Mouse (Mus musculus) stomach, postnatal 0 days (tissue): ENCODE data around the gene Cfap97.
A peak's percentile ranks its signal among the peaks of the same experiment; 100 is the strongest.

Experiments
- CTCF ChIP-seq: IDR thresholded peaks from 2 replicates; pipeline ENCODE4 v1.5.1; 2016; ENCODE audit warnings: antibody characterized with exemption, low read depth, mild to moderate bottlenecking, moderate library complexity
- EP300 ChIP-seq: optimal IDR thresholded peaks from 2 replicates; pipeline ENCODE3; 2016; ENCODE audit warnings: antibody characterized with exemption

DNA sequence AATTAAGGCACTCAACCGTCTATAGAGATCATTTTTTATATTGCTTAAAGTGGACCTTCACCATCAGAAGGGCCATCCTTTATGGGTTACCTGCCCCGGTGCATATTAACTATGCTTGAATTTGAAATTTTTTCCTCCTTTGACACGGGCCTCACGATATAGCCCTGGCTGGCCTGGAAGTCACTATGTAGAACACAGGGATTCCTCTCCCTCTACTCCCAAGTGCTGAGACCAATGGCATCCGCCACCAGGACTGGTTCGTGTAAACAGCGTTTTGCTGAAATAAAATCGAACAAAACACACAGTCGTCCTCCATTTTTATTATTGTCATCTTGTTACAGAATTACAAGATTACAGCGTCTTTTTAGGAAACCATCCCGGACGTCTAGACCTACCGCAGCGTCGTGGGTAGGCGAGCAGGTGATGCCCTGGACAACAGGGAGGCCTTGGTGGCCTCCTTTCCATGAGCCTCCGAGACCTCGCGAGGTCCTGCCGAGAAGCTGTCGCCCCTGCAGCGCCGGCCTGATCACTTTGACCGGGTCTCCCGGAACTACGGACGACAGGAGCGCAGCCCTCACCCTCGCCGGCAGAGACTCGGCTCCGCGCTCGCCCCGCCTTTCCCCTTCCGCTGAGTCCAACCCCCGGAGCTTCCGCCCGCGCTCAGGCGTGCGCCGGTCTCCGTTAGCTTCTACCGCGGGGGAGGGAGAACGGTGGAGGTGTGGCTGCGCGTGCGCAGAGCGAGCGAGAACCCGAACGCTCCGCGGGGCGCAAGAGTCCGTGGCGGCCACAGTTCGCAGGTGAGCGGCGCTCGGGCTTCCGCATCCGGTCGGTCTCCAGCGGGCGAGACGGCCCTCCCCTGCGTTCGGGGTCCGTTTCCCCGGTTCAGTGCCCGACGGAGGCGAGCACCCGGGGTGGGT is 11.6 kb downstream of the Cfap97 start:
- TF ChIP-seq CTCF, result peak; percentile 9; the same call in 1 of the 2 replicates
- no peak for TF ChIP-seq EP300
